Mouse (Mus musculus): ENCODE measurements around the gene BC048403.

DNA sequence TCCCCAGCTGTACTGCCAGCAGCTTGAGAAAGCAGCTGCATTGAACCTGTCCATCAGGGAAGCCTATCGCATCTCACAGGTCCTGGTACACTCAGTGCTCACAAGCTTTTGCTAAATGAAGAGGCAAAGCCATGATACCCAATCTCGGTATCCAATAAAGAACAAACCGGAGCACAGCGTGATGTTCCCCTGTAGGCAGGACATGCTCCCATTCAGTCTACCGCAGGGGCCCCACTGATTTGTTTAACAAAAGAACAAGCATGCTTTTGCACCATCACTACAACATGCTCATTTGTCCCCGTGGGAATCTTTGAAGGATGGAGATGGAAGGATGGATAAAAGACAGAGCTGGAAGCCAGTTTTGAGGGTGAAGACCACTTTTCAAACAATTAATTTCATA lies 50.3 kb downstream of the BC048403 start:
- TF ChIP-seq POLR2A (IDR thresholded peaks at IDR 0.05; ENCODE audit: extremely low read depth, insufficient read depth, low read length) = no peak
- no peak for TF ChIP-seq CTCF (IDR thresholded peaks at IDR 0.05; ENCODE audit: extremely low read depth, insufficient read depth, low read length)
